Mouse (Mus musculus) right cerebral cortex, postnatal 4 days (tissue): ENCODE results near the gene Fam122a.

Experiments used
- DNase-seq: peaks from one replicate; pipeline ENCODE4 v3.0.0-alpha.2; 2022

Fam122a gene

DNA sequence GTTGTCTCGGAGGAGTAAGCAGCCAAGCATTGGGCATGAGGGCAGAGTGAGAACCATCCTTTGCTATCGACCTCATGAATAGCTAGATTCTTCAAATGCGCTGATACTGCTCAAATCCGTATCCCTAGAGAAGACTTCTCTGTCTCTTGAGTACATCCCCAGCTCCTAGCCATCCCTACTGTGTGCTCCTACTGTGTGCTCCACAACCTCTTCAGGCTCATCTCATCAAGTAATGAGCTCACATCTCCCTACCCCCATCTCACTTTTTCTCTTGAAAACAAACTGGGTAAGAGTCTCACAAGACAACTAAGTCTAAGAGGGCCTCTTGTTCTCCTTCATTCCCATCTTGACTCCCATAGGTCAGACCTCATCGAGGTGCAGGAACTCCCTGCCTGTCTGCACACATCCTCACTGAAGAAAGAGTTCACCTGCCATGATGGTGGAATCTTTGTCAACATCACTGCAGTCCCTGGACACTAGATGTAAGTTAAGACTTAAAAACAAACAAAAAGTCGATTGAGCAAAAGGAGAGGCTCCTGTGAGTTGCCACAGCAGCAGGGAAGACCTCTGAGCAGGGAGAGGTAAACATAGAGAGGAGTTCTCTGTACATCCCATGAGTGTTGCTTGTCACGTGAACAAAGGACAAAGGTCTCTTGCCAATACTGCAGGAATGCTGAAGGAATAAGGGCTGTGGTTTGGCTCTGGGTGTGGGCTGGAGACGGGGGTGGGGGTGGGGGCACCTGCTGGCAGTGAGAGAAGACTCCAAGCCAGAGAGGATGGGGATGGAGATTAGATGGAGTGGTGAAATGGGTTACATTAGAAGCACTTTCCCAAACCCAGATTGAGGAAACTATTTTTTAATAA, 9.5 kb upstream of the Fam122a start:
- DNase-seq = no peak

DNA sequence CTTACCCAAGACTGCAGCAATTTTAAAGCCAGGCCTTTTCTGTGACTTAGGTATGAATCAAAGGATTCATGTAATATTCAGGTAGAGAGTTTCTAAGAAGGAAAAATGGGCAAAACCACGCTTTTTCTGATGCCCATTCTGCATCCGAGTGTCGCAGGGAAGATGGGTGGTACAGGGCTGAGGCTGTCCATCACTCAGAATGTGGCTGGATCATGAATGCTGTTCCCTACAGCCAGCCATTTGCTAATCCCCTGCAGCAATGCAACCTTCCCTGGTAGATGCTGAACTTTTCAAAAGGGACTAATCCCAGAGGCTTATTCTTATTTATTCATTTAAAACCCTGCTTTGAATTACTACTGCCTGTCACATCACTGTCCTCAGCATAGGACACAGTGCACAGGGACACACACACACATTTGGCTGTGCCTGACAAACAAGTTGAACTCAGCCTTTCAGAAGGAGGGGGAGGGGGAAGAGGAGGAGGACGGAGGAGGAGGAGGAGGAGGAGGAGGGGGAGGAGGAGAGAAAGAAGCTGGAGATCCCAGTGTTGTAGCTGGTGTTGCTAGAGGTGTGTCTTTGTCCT, 7.5 kb upstream of the Fam122a start:
- no peak for DNase-seq

DNA sequence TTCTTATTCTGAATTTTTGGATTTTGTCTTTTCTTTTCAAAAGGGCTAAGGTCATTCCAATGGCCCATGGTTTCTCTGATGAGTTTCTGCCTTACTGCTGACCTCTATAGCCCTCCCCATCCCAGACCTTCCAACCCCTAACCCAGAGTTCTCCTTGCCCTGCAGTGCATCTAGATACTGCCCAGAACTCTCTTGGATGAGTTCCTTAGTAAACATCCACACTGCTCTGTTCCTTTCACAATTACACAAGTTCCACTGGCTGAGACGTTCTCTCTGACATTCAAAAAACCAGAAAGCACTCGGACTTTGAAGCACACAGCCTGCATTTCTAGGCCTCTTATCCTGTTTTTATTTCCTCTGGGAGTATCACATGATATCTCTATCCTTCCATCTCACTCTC, 3.8 kb upstream of the Fam122a start:
- no peak for DNase-seq

DNA sequence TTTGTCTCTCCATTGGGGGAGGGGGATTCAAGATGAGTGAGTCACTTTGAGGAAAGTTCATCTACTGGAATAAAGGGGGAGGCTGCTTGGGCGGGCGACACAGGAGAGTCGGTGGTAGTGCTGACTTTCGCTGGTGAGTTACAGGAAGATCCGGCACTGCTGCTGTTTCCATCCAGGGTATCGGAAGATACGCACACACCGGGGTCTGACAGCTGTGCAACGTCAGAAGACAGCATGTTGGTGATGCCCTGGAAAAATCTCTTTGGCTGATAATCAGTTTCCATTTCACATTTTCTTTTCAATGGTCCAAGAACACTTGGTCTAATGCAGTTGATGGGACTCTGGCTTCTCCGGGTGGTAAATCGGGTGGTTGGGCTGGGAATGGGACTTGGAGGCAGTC, 695 bp downstream of the Fam122a start:
- DNase-seq = no peak

DNA sequence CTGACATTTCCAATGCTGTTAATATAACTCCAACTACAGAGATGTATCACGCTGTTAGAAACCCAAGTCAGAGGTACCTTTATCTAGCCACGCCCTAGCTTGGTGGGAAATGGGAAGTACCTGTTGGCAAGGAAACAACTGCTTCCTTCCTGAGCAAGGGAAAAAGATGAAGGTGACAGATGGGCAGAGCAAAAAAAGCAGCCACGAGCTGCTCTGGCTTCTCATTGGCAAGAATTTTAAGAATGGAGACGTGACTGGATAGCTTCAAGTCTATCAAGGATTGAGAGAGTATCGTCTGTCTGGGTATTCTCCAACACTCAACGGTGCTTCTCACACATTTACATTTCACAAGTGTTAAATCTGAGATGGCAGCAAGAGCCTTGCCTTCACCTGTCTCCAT, 1.9 kb downstream of the Fam122a start:
- no peak for DNase-seq

DNA sequence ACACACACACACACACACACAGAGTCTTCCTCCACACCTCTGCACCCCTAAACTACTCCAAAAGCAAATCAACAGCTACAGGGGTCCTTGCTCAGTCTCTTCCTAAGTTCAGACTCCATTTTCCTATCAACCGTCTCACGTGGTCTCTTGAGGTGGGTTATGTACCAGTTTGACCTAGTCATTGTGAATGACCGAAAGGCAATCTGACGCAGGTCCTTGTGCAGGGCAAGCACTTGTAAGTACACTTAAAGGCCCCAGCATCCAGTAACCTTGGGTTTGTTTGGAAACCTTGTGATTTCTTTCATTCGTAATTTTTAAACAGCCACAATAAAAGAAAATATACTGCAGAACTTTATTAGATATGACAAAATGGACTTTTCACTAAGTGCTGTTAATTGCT, 4.6 kb downstream of the Fam122a start:
- no peak for DNase-seq

DNA sequence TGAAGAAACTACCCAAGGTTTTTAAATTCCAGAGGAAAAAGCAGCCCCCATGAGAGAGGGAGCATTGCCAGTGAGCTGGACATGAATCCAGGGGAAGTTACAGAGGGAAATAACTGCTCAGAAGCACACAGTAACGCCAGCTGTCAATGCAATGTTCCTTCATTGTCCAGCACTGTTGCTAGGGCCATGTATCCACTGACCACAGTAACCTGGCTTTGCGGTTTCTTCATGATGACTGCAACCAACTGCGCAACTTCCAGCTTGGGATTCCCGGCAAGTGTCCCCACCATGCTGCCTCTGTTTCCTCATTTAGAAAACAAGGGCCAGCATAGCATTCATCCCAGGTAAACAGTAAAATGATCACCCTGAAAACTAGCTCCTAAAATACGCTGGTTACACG, 5.6 kb downstream of the Fam122a start:
- no peak for DNase-seq

DNA sequence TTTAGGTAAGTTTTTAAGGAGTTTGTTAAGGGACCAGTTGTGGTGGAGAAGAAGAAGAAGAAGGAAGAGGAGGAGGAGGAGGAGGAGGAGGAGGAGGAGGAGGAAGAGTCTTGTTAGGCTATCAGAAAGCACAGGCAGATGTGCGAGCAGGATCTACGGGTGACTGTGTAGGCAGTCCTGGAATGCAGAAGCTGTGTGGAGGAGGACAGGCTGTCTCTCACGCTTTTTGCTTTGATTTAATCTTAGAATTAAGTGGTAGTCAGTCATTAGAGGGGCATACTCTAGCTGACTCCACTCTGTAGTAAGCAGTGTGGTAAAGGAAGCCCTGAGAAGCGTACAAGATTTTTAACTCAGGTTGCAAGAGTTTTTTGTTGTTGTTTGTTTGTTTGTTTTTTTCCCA, 7.9 kb downstream of the Fam122a start:
- DNase-seq = no peak

DNA sequence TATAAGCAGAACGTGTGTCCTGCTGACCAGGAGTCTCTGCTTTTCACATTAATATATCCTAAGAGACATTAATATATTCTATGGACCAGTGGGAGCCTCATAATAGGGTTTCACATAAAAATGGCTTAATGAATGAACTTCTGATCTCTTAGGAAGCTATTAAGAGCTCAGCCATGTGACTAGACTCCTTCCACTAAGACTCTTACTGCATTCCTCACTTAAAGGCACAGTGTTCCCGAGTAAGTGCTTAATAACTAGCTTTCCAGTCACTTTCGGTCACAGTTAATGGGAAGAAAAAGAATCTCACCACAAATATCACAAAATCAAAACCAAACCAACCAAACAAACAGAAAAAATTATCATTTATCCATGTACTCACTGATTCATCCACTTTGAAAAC, 8.5 kb downstream of the Fam122a start:
- DNase-seq = no peak

DNA sequence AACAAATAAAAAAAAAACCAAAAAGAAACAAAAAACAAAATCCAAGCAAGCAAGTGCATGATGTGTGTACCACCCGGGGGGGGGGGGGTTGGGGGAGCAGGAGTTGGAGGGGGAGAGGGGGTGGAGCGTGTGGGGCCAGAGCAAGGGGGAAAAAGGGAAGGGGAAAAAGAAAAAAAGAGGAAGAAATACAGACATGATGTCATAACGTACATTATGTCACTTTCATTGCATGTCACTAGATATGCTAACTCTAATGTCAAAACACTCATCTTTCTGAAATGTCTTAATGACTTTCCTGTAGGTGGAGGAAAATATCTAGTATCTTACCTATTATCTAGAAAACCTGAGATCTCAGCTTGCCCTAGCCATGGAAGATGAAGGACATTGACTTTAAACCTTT, 14.1 kb downstream of the Fam122a start:
- DNase-seq = no peak

DNA sequence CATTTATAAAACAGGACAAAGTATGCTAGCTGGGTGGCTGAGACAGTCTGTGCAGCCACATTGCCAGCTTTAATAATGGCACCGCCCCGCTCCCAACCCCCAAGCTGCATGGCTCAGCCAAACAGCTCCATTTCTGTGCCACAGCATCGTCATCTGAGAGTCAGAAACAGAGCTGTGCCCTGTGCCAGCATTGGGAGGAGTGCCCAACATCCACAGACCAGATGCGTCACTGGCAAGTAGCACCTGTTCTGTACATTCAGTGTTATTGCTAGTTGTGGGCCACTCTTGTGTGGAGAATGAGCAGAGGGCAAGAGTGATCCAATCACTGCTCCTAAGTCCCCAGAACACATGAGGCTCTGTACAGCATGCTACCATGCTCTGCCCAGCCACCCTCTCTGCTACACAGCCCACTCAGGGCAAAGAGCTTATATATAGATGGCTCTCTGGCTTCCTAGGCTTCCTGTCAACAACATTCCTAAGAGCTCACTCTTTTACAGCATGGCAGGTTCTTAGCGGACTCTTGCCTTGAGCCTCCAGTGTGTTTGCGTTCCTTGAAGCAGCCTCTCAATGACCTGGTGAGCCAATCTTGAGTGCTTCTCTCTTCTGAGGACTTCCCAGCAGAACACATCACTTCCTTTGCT, 20.4 kb downstream of the Fam122a start:
- DNase-seq = peak; percentile 14

DNA sequence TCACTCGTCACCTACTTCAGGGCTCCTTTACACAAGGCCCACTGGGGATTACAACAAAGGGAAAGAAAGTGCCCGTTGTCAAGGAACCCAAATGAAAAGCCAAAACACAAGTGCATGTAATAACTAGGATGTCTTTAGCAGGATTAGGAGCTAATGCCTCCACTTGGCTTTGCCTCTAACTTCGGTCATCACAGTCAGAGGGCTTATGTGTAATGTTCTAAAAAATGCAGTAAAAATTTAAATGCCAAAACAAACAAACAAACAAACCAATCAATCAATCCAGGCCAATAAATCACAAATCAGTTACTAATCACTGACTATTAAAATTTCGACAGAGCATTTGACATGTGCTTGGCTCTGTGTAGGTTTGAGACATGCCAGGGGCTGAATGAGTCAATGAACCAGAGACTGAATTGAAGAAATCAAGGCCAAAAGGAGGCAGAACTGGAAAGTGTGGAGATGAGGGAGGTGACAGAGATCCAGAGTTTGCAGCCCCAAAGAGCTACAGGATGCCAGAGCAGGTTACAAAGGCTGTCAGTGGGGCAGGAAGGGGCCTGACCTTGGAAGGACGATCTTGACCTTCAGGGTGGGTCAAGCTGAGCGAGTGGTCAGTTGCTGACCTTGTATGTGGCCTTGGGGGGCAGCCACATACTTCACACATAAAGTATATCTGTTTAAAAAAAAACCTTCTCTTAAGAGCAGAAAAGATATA, 21.8 kb downstream of the Fam122a start:
- no peak for DNase-seq

DNA sequence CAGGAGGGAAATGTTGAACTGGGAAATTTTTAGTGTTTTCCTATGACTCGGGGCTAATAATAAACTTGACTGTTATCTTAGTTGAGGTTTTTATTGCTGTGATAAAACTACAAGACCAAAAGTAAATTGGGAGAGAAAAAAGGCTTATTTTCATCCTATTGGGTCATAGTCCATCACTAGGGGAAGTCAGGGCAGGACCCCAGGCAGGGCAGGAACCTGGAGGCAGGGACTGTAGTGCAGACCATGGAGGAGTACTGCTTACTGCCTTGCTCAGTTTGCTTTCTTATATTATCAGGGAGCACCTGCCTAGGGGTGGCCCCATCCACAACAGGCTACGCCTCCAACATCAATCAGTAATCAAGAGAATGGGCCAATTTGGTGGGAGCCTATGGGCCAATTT, 22.7 kb downstream of the Fam122a start:
- DNase-seq = no peak

DNA sequence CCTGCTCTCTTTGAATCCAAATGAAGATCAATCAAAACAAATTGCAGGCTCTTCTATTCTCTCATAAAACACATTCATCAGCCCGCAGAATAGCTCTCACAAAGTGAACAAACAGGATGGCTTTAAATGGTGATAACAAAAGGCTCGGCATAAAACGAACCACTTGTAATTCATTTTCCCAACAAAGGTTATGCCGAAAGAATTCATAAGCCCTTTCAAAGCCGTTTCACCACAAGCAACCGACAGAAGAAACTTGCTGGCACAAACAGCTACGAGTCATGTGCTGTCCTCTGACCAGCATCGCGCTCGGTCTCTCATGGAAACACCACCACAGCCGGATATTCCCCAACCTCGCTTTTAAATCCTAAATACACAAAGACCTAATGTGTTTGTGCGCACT, 23.8 kb downstream of the Fam122a start:
- no peak for DNase-seq

DNA sequence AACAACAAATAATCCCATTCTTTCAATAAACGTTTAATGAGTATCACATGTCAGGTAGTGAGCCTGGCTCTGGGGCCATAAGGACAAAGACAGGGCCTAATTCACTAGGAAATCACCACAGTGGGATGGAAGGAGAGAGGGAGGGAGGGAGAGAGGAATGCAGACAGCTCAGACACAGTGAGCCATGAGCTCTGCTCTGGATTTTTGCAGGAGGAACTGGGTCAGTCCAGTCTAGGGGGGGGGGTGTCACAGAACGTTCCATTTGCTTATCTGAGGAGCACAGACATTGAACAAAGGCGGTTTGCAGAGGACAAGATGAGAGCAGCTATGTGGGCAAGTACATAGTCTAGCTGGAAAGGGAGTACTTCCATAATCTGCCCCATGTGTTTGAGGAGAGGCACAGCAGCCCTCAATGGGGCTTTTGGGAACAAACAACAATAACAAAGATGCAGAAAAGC, 24.7 kb downstream of the Fam122a start:
- DNase-seq = peak; percentile 7

DNA sequence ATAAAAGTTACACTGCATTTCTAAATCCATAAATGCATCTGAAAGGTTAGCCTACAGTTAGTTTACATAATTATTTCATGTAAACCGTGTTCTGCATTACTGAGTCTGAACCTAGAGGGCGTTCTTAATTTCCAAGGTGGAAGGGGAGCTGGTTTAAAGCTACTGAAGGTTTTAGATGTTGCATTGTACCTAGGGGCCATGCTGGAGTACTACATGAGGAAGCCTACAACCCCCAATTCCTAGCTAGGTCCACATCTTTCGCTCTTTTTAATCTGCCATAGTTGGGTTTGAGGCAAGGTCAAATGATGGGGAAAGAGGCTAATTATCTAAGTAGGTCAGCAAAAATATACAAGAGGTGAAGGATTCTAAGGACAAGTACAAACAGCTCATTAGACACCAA, 25.5 kb downstream of the Fam122a start:
- DNase-seq = no peak

DNA sequence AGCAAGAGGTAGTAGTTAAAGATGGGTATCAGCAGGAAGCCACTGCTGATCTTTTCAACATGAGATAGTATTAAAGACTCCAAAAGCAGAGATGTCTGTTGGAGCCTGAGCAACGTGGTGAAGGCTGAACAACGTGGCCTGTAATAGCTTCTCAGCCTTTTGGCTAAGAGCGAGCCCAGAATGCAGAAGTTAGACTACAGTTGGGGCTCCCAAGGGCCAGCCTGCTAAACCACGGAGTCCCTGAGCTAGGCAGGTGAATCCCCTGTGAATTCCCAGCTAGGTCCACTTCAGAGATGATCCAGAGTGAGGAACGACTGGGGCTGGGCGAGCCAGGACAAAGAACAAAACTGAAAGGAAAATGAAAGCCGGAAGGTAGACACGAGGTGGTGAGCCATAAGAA, 26.4 kb downstream of the Fam122a start:
- DNase-seq = no peak

DNA sequence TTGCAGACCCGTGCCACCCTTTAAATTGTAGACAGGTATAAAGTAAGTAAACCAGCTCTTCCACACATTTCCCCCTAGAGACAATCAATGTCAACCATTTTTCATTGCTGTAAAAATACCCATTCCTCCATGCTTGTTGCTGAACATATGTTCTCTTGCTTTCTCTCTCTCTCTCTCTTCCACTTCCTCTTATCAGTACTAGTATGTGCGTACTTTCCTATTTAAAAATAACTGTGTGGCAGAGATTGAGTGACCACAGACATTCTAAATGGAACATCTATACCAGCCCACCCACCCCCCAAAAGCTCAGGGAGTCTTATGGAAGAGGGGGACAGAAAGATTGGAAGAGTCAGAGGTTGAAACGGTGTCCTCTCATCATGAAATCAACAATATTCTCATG, 32.8 kb downstream of the Fam122a start:
- no peak for DNase-seq

DNA sequence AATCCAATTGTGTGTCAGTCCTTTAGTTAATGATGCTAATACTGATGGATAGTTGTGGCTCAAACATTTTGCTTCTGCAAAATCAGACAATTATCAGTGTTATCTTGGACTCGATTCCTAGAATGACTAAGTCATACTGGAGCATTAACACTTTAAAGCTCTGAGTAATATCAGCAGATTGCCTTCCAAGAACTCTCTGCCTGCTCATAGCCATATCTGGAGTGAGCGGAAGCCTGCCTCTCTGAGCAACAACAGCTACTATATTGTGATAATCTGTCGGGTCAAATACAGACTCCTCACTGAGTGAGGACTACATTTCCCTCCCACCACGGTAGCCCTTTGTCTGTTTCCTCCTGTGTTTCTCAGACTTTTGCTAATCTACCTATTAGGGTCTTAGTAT, 37.4 kb downstream of the Fam122a start:
- no peak for DNase-seq

DNA sequence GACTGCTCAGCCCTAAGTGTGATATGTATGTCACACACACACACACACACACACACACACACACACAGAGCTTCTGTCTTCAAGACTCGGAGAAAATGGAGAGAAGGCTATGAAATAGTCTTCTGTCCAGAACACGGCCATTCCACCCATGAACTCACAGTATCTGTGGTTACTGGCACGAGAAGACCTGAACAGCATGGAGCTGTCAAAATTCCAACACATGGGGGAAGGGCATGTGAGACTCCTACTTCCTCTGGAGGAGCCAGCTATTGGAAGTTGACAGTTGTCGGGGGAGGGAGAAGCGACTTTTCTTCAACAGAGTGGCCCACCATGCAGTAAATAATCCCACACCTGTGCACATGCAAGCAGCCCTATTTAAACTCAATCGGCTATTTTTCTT, 42.9 kb downstream of the Fam122a start:
- DNase-seq = no peak

DNA sequence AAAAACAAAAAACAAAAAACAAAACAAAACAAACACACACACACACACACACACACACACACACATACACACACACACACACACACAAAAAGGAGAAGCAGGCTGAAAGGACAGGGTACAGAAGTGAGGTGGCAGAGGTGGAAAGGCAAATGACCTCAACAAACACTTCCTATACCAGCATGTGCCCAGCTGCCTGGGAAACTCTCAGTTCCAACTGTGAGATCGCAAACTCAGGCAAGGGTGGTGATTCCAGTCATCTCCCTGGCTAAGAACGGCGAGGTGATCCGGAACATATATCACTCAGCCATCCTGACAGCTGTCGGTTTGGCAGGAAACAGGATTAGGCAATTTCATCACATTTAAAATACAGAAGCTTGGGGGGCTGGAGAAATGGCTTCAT, 44.7 kb downstream of the Fam122a start:
- no peak for DNase-seq

DNA sequence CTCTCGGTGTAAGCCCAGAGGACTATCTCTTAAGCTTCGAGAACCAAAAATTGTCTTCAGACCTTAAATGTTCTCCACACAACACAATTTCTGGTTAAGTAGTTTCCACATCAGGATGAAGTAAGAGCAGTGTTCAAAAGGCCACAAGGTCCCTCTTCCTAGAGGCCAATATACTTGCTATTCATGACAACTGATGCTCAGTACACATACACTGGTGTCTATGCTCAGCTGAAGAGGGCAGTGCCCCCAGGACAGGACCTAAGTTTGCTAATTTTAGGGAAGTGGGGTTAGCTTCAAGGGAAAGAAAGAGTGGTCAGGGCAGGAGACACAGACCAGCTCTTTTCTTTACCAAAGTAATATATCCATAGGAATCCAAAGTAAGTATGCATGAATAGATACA, 45.8 kb downstream of the Fam122a start:
- no peak for DNase-seq

DNA sequence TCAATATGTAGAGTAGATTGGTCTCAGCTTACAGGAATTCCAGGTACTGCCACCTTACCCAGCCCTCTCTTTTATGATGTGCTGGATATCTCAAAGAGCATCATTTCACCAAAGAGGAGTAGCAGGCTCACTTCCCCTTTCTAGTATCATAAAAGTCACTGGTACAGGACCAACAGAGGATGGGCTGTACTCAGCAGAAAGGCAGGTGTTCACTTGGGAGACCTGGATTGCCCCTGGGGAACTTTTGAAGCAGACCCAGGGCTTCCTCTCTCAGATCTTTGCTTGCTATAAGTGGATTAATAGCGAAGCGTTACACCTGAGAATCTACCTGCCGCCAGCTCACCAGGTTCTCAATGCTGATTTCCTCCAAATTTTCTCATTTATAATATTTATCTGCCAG, 49.1 kb downstream of the Fam122a start:
- no peak for DNase-seq

DNA sequence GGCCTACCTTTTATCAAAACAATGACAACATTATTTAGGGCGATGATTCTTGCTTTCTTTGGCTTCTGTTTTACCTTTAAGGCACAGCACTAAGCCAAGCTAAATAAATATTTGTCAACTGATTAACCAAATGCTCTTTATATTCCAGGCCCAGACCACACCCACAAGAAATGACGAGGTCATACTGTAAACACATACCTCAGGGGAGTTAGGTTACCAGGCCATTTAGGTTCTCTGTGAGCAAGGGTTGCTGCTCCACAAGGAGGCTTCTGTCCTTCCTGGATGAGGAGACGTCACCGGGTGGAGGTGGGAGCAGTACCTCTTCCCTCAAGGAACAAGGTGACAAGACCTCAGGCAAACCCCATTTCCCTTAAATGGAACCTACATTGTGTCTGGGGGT, 49.9 kb downstream of the Fam122a start:
- DNase-seq = no peak
